Mouse (Mus musculus) adrenal gland, postnatal 14 days (tissue): ENCODE data around the gene Phldb1. TPM values are rescaled to one million over a fixed set of nuclear protein-coding genes. Genes with fewer than 3 reads are reported as not detected.
"Not testable (repeated sequence)": the region's sequence is repeated elsewhere in the genome, so short reads cannot be mapped to it uniquely, and the experiment has no call there.

Experiments used
- DNase-seq: peaks from one replicate; pipeline ENCODE4 v3.0.0; 2021; ENCODE audit warnings: mixed read lengths
- long read RNA-seq, 2 experiments: library from polyadenylated mRNA; stranded (forward); transcript quantifications; one replicate each; pipeline ENCODE4 v2.0.0; 2021
- total RNA-seq: library from RNA; stranded (reverse); gene quantifications from 2 replicates; pipeline ENCODE4 v1.2.3, GENCODE M21; 2021

Phldb1 gene
- 45.1 and 60.5 TPM in 2 replicates for total RNA-seq
- long read RNA-seq, experiment 1, partial matches to known transcripts = 8 of 23 reads
- long read RNA-seq, experiment 1, other reads (novel, unspliced or antisense) = 15 of 23 reads
- long read RNA-seq, experiment 2, partial matches to known transcripts = 12 of 22 reads
- long read RNA-seq, experiment 2, other reads (novel, unspliced or antisense) = 10 of 22 reads

- DNase-seq = peak; percentile 90
Measured at GRCm38 (mm10) chr9:44734524-44735494, at the start of gene Phldb1. TSS of gene Phldb1 (minus strand) at chr9:44735198.

DNA sequence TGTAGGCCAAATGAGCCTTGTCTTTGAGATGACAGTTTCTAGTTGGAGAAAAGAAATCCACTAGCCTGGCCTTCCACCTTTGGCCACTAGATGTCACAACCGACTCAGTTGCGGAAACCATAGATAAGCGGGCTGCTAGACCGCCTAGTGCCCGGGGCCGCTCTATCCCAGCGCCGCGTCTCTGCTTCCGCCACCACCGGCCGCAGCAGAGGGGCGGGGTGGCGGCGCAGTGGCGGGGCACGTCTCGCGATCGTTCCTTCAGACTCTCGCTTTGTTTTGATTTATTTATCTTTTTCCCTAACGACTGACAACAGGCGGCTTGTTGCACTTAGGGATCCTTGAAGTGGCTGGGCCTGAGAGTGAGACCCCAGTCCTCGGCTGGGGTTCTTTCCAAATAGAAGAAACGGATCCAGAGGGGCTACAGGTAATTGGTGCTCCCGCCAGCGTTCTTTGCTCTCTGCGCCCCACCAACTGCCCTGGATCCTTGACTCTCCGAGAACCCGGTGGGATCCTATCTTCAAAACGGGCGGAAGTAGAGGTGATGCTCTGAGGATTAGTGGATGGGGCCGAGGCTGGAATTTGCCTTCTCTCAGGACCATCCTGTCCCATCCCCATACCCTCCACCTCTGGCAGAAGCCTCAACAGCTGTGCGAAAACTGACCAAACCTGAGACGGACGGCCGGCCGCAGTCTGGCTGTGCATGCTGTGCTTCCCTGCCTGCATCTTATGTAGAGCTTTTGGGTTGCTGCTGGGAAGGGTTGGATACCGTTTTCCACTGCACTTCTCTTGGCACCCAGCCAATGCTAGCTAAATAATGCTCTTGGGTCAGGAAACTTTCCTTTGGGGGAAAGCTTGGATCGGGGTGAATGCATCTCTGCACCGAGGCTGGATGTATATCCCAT, 38.0 kb upstream of the Phldb1 start:
- DNase-seq = peak; percentile 96

DNA sequence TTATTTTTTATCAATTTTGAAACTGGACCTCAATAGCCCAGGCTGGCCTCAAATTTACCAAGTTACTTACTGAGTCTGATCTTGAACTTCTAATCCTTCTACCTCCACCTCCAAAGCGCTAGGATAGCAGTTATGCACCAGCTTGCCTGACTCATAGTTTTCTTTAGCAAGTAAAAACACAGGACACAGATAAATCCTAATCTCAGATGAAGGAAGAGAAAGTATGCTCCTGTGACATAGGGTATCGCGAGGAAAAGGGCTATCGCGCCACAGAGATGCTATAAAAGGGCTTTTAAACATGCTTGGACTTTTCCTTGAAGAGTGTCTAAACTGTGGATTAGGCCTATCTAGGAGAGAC, 37.4 kb upstream of the Phldb1 start:
- no peak for DNase-seq

- DNase-seq = no peak
Measured at GRCm38 (mm10) chr9:44771376-44771775, 36.4 kb upstream of the Phldb1 start.

DNA sequence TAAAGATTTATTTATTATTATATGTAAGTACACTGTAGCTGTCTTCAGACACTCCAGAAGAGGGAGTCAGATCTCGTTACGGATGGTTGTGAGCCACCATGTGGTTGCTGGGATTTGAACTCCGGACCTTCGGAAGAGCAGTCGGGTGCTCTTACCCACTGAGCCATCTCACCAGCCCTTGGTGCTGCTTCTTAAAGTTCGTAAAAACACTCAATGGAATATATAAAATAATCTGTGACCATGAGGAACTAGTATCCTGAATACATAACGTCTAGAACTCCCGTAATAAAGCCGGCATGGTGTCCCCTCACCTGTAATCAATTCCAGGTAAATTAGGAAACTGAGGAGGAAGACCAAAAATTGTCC, 33.0 kb upstream of the Phldb1 start:
- DNase-seq = not testable (repeated sequence)

DNA sequence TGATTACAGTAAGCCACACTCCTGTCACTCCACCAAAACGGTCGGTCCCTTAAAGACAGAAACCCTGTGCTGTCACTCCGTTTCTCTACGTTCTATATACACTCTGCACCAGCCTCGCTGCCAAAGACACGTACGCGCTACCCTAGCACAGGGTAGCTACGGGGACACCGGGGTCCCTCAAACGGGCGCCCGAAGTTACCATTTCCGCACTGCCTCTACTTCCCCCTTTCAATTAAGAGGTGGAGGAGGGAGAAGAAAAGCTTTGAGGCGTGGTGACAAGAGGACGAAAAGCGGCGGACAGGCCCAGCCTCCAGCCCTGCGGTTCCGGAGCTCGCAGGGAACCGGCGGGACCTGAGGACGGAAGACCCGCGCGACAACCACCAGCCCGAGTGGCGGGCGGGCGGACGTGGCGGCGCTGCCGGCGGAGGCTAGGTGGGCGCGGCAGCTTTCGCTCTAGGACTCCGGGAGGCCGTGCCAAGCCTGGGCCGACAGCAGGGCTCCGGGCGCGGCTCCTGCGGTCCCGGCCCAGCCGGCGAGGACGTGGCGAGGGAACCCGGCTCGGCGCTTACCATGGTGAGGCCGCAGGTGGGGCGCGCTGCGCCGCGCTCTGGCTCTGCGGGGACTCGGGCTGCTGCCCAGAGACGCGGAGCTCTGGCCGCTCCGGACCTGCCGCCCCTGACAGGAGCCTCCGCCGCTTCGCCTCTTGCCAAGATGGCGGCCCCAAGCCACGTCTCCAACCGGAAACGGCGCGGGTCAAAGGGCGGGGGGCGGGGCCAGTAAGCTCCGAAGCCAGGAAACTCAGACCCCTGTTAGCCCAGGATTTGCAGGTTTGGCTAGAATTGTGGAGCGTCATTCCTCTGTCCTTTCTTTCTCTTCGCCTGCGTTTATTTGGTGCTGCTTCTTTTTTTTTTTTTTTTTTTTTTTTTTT, 32.4 kb upstream of the Phldb1 start, which contains the start of the genes Arcn1 and Ift46:
Gene Arcn1, minus strand, starts transcription at position 745 of the 928 bp plus-strand sequence.
Gene Ift46, plus strand, starts transcription at position 808 of the 928 bp plus-strand sequence.
- DNase-seq = peak; percentile 90

DNA sequence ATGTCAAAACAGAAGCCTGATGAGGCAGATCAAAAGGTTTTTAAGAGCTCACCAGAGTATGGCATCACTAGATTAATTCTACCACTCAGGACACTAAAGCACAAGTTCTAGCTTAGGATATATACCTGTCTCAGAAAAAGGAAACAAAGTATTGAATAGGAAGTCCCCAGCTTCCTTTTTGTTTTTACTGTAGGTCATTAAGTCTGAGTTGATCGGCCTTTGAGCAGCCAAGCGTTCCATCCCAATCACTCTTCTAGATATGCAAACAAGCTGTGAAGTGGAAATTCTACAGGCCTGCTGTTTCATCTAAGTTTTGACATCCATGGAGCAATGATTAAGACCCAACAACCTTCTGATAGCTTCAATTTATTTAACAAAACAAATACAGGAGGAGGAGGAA, 25.9 kb upstream of the Phldb1 start:
- DNase-seq = no peak

DNA sequence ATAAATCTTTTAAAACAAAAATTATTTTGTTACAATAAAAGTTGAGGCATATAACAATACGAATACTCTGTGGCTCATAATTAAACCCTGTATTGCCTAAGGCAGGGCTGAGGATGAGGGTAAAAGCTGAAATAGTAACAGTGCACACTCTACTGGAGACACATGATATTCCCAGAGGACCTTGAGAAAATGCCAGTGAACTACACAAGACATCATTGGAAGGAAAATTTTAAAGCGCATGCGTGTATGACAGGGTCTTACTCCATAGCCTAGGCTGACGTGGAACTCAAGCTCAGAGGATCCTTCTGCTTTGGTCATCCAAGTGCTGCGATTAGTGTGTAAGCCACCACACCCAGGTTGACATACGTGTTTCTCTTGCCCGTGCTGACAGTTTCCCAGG, 13.5 kb upstream of the Phldb1 start:
- no peak for DNase-seq

- no peak for DNase-seq
Measured at GRCm38 (mm10) chr9:44747341-44747740, 12.3 kb upstream of the Phldb1 start.

GRCm38 (mm10) chr9:44746666-44747065, 11.7 kb upstream of the Phldb1 start:
- no peak for DNase-seq

- DNase-seq = no peak
Measured at GRCm38 (mm10) chr9:44745371-44745770, 10.4 kb upstream of the Phldb1 start.

DNA sequence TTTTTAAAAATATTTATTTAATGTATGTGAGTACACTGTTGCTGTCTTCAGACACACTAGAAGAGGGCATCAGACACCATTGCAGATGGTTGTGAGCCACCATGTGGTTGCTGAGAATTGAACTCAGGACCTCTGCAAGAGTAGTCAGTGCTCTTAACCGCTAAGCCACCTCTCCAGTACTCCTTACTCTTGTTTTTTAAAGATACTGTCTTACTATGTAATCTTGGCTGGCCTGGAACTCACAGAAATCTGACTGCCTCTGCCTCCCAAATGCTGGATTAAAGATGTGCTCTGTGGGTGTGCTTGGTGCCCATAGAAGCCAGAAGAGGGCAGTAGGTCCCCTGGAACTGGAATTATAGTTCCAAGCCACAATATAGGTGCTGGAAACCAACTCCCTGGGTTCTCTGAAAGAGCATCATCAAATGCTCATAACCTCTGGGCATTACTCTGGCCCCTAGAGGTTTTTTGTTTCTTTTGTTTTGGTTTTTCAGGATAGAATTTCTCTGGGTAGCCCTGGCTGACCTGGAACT, 5.7 kb upstream of the Phldb1 start:
- peak; percentile 12 for DNase-seq

DNA sequence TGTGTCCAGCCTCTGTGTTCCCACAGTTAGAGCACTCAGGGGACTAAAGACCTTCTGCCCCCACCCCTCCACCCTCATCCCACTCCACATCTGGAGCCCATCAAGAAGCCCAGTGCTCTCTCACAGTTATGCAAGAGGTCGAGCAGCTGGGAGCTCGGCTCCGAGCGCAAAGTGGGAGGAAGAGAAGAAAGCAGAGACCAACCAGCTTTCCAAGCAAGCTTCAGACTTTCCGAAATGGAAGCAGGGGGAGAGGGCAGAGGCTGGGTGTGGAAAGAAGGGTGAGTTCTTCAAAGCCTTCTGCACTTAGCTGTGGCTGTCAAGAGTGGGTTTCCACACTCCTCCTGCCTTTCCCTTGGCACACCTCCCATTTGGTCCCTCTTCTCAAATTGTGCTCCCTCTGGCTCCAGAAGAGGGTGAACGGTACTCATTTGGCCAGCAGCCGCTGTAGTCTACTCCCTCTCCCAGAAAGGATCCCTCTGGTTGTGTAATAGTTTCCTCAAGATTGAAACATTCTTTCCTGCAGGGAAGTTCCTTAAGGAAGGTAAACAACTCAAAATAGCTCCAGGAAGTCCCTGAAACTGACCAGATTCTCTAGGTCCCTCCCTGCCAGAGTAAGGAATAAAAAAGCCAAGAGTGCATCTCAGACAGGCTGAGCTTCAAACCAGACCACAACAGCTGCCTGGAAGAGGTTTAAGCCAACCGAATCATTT, 2.4 kb upstream of the Phldb1 start:
- peak; percentile 44 for DNase-seq

- DNase-seq = no peak
Measured at GRCm38 (mm10) chr9:44736301-44736700, 1.3 kb upstream of the Phldb1 start.

- DNase-seq = peak; percentile 12
Measured at GRCm38 (mm10) chr9:44735886-44736285, 888 bp upstream of the Phldb1 start.

- DNase-seq = peak; percentile 75
Measured at GRCm38 (mm10) chr9:44733671-44734523, 1.1 kb downstream of the Phldb1 start.

GRCm38 (mm10) chr9:44732921-44733530, 2.0 kb downstream of the Phldb1 start:
- DNase-seq = peak; percentile 35

DNA sequence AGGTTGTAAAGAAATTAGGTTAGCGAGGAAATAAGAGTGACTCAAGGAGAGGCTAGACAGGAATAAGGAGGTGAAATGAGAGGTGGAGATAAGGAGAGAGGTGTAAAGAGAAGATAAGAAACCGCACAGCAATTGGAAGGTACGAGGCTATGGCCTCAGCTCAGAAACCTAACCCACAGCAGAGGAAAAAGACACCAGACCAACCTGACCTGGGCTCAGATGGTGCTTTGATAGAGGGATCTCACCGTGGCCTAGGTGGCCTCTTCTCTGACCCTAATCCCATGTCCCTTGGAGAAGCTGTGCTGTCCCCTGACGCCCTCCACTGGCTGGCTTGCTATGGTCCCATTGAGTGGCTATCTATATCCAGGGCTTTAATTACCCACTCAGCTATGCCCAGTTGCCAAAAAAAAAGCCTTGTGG, 2.9 kb downstream of the Phldb1 start:
- no peak for DNase-seq

DNA sequence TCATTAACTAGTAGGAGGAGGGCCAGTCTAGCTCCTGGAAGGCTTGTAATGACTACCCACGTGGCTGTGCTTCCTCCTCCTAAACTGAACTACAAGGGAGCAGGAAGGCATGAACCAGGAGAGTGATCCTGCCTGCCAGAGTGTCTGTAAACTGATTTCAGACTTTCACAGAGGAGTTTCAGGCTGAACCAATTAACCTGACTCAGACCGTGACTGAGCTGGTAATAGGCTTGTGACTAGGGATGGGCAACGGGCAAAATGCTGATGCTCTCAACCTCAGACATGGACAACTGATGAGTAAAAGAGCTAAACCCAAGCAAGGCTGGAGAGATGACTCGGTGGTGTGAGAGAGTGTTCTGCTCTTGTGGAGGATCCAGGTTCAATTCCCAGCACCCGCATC, 7.6 kb downstream of the Phldb1 start:
- DNase-seq = no peak
